Mouse (Mus musculus) heart, adult 18-20 months (tissue): ENCODE measurements around the gene Nqo1. TPM values are rescaled to one million over a fixed set of nuclear protein-coding genes. Genes with fewer than 3 reads are reported as not detected.

Experiments
- DNase-seq, 2 experiments: peaks; one replicate each; pipeline ENCODE4 v3.0.0; 2021 to 2022; ENCODE audit warnings: mixed read lengths in 1 of 2
- long read RNA-seq, 2 experiments: library from polyadenylated mRNA; stranded (forward); transcript quantifications; one replicate each; pipeline ENCODE4 v2.0.0; 2021
- total RNA-seq, 2 experiments: library from RNA; stranded (reverse); gene quantifications; 2 replicates each; pipeline ENCODE4 v1.2.3; 2021

Nqo1 gene
- total RNA-seq = 10 to 100 TPM; 45.5 to 61.4 TPM
- long read RNA-seq, experiment 1, transcript Nqo1-201 (6 exons, 1,553 nt) = major isoform, 24 of 33 reads
- long read RNA-seq, experiment 1, partial matches to known transcripts = 0 of 33 reads
- long read RNA-seq, experiment 1, other reads (novel, unspliced or antisense) = 9 of 33 reads
- long read RNA-seq, experiment 2, transcript Nqo1-201 (6 exons, 1,553 nt) = major isoform, 11 of 16 reads
- long read RNA-seq, experiment 2, partial matches to known transcripts = 1 of 16 reads
- long read RNA-seq, experiment 2, other reads (novel, unspliced or antisense) = 4 of 16 reads

DNA sequence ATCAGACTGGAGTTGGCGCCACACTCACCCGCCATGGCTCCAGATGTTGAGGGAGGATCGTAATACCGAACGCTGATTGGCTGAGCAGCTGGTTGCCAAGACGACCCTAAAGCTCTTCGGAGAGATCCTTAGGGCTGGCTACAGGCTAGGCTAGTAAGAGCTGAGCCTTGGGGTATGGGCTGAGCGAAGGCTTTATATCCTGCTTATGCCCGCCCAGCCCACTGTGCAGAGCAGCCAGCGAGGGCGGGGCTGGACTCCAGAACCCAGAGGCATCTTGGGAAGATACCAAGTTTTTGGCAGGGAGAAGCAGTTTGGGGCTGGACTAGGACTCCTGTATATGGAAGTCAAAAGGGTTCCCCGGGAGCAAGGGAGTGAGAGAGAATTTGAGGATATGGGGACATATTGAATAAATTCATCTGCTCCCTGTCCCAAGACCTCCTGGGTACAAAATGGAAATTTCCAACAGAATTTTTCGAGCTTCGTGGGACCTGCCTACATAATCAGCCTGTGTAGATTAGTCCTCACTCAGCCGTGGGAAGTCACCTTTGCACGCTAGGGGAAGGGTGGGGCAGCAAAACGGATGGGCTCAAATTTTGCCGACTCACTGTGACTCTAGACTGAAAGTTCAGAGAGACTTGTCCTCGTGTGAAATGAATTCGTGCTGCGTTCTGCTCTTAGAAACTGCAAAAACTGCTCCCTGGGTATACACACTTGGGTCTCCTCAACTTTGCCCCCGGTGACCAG, at the start of gene Nqo1:
Gene Nqo1 (minus strand): TSS at position 169 of the 744 bp plus-strand sequence.
- DNase-seq = peak; percentile 86 to 92

DNA sequence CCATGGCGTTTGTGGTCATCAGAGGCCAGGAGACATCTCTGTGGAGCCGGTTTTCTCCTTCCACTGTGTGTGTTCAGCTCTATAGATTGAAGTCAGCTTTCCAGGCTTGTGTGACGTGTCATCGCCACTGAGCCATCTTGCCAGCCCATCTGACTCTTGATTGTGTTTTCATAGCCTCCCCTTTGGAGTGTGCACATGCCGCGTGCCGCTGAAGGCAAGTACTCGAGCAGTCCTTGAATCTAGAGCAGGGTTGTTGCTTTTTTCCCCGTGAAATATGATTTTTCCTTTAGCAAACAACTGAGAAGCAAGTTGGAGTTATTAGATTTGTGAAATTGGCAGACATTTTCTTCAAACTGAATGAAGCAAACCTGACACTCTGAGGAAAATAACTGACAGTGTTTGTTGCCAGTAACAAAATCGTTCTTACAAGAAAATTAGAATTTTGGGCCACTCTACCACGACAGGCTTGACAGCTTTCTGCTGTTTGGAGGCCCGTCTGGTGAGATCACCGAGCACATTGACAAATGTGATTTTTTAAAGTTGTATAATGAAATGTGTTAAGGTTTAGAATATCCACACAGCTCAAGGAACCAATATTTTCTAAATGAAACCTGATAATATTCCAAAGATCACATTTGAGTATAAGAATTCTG, 48.5 kb upstream of the Nqo1 start:
- DNase-seq = no peak

DNA sequence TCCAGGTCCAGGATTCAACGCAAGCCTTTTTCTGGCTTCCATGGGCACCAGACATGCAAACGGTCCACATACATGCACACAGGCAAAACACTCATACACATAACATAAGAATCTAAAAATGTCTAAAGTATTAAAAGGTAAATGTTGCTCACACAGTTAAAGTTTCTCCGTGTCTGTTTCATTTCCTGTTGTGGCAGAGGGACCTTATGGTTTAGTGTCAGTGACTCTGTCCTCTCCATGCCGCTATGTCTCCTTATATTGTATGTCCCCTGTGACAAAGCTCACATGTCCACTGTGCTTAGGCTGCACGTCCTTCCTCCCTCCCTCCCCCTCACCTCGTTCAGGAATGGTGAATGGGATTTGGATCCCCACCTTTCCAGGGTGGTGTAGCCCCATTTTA, 46.6 kb upstream of the Nqo1 start:
- DNase-seq = no peak

DNA sequence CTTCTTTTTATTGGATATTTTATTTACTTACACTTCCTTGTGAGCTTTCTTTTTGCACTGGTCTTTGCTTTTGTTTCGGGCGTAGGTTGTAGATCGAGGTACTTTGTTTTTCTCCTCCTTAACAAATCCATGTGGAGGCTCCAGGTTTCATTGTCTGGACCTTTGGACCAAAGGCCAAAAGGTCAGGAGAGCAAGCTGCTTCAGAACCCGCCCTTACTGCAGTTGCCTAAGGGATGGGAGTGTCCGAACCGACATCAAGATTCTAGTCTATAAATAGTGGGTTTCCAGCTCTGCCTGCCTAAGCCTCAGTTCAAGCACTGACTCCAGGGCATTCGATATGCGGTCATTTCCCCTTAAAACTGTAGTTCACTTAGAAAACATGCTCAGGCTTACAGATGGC, 46.1 kb upstream of the Nqo1 start:
- DNase-seq = peak in 1 of 2 experiments; percentile 28

DNA sequence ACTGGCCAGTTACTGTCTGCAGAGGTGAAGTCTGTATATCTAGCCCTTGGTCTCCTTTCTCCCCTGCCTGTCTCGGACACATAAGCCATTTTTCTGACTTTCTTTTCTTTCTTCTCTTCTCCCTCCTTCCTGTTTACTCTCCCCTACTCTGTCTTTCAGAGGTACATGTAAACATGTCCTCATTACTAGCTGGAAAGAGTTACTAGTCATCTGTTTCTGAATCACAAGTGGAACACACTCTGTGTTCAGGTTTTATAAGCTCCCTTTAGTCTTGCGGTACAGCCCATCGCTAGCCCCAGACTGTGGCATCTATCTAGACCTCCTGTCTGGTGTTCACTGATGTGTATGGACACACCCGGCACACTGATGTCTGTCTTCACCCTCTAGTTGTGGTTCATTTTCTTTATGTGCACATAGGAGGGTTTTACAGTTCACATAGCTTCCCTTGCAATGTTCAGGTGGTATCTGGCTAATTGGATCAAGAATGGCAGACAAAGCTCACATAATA, 45.4 kb upstream of the Nqo1 start:
- DNase-seq = no peak

DNA sequence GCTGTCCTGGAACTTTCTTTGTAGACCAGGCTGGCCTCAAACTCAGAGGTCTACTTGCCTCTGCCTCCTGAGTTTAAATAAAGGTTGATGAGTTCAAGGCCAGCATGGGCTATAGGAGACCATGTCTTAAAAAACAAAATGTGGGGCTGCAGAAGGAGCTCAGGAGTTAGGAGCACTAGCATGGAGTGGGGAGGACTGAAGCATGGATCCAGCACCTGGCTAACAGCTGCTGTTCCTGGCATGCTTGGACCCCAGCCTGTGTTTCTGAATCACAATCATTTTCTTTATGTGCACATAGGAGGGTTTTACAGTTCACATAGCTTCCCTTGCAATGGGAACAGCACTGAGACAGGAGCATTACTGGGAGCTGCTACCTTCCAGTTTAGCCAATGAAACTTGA, 44.7 kb upstream of the Nqo1 start:
- DNase-seq = no peak

DNA sequence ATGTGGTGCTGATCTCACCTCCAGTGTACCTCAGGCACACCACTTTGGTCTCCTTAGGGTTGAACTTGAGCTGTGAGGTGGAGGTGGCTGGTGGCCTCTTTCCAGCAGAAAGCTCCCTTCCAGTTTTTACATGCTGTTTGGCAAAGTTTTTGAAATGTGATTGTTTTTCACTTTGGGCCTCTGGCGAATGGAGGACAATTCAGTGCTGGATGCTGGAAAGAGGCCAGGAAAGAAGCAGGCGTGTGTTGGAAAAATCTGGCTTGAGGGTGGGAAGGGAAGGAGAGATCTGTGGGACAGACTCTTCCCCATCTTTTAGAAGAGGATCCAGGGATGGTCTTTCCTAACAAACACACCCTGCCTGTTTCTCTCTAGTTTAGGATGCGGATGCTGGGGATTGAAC, 41.6 kb upstream of the Nqo1 start:
- DNase-seq = peak; percentile 47 to 53

DNA sequence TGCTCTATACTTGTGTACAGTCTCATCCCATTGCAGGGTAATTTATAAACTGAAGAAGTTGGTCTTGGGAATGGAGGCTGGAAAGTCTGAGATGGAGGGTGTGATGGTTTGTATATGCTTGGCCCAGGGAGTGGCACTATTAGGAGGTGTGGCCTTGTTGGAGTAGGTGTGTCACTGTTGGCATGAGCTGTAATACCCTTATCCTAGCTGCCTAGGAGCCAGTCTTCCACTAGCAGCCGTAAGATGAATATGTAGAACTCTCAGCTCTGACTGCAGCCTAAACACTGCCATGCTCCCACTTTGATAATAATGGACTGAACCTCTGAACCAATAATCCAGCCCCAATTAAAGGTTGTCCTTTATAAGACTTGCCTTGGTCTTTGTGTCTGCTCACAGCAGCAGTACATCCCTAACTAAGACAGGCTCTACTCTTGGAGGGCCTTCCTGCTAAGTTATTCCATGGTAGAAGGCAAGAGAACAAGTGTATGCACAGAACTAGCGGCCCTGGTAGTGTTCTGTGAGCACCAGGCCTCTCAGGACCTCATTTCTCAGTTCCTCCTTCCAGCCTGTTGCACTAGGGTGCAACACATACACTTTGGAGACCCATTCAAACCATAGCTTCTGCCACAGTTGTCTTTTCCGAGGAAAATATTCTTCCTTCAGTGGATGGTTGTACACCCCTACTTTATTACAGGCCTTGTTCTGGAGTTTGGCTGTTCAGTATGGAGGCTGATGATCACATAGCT, 37.0 kb upstream of the Nqo1 start:
- no peak for DNase-seq

DNA sequence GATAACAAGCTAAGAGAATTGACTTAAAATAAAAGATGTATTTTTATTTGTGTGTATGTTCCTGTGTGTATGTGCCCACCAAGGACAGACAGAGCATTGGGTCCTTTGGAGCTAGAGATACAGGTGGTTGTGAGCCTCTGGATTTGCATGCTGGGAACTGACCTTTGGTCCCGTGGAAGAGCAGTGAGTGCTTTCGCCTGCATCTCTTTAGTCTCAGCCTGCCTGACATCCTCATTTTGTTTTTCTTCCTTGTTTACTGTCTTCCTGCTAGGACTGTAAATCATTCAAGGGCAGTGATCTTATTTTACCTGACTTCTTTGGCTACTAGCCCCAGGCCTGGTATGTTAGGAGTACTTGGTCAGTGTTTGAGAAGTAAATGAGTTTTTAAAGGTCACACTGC, 34.7 kb upstream of the Nqo1 start:
- no peak for DNase-seq

DNA sequence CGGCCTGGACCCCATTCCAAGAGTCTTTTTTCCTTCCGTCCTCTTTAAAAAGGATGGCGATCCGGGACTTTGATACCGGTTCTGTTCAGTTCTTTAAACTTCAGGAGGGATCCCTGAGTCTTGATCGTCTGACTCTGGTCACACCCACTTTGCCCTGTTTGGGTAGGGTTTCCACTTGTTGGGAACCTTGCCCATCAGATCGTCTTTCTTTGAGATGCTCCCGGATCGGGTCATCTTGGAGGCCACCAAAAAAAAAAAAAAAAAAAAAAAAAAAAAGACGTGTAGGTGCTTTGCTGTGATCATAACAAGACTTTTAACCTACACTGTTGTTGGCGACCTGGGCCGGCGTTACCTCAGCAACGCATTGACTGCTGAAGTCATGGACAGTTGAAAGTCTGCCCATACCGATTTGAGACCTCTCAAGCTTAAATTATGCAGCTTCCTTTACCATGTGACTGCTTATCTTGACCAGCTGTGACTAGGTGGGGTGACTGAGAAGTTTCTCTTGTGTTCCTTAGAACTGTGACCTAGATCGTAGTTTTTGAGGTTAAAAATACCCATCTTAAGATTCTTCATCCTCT, 33.9 kb upstream of the Nqo1 start:
- peak in 1 of 2 experiments; percentile 28 for DNase-seq

DNA sequence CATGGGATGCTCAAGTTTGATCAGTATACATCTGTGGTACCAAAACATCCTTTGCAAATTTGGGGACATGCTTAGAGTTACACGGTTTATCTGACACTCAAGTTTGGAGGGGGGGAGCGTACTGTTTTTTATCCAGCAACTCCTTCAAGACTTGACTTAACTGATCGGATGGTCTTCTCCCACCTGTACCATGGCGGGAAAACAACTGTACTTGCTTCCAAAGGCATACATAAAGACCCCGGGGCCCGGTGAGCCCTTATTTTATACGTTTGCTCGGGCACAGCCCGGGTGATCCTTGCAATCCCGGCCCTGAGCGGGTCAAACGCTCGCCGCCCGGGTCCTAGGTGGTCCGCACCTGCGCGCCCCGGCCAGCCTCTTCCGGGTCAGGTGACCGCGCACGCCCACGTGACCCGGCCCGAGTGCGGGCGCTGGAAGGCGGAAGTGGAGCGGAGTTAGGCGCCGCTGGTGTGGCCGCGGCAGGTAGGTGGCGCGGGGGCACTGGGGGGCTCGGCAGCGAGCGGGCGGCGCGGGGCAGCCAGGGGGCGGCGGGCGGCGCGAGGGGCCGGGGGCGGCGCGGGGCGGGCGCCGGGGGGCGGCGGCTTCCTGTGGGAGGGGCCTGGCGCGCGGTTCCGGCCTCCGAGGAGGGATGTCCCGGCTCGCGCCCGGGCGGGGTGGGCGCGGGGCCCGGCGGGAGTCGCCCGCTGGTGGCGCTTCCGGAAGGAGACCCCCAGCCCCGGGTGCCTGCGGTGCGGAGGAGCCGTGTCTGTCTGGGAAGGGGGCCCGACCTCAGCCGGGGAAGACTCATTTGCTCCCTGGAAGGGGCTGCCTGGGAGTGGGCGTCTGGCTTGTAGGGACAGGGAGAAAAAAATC, 33.2 kb upstream of the Nqo1 start, which contains the start of gene Wwp2:
Gene Wwp2 (plus strand): TSS at position 404 of the 870 bp plus-strand sequence.
- DNase-seq = peak; percentile 85 to 87

DNA sequence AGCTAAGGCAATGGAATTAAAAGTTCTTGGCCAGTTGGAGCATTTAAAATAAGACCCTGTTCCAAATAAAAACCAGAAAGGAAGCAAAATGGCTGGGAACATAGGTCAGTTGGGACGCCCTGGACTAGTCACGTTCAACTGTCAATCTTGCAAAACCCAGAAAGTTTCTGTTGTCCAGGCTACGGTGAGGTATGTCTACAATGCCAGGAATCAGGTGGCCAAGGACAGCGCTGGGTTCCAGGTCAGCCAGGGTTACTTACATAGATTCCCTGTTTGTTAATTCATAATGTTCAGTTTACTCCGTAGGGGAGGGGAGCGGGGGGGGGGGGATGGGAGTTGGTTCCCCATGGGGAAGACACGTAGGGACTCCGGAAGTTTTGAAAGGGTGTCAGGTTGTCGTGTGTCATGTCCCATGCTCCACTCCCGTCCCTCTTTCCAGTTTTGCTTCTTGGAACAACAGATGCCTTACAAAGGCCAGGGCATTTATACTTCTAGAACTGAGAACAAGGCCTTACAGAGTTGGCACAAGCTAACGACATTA, 32.5 kb upstream of the Nqo1 start:
- DNase-seq = no peak

DNA sequence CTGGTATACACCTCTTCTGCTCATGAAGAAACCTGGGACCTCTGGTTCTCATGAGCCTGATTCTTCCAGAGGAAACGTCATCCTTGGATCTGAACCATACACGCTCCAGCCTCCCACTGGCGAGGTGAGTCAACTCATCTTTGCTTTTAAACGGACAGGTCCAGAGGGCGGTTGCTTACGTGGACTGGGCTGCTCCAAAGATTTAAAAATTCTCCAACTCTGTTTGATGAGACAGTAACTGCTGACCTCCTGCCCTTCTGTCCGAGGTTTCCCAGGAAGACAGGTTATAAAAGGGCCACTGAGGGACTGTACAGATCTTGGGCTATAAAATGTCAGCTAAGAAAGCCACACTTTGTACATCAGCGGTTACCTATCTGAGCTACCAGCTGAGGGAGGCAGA, 27.8 kb upstream of the Nqo1 start:
- DNase-seq = no peak

DNA sequence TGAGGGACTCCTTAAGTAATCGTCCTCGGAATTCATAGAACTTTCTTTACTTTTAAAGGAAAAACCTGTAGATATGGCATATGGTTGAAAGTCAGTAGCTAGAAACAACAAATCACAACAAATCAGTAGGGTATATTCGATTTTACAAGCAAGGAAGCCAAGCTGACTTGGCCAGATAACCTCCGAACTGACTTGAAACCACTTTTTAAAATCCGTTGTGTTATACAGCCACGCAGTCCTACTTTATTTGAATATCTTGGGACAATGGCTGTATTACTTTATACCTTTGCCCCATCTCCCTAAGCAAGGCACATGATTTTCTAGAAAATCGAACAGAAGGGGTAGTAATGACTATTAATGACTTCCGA, 22.2 kb upstream of the Nqo1 start:
- no peak for DNase-seq

DNA sequence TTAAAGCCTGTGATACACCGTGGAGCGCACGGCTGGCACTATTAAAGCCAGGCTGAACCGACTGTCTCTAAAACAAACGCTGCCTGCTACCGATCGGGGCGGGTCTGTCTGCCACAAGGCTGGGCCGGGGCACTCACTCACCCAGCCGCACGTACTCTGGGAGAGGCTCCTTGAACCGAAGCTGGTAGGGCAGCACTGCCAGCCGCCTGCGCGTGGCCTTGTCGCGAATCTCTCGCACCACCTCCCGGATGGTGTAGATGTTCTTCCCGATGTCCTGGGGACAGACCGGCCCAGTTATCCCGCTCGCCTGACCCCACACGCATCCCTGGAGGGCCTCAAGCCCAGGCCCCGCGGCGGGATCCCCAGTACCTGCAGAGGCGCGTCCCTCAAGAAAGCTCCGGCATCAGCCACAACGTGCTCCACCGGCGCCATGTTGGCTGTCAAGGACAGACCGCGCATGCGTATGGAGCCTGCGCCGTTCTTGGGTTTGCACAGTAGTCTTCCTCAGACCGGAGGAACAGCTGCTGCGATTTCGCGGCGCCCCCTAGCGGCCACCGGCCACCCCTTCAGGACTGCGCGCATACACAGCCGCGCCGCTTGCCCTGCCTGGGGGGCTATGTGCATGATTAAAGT, 21.7 kb upstream of the Nqo1 start, which contains the start of gene Nob1:
Gene Nob1 (minus strand): TSS at position 455 of the 633 bp plus-strand sequence.
- DNase-seq = peak; percentile 96 to 97

DNA sequence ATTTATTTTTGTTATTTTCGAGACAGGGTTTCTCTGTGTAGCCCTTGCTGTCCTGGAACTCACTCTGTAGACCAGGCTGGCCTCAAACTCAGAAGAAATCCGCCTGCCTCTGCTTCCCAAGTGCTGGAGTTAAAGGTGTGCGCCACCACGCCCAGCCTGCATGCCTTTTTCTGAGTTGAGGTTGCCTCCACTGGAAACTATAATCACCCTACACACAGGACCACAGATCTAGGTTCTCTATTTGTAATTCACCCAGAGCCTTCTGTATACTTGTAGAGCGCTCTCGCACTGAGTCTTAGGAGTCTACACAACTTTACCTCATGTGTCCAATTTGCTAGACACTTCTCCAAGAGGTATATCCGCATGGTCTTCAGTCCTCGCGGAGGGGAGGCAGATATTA, 21.2 kb upstream of the Nqo1 start:
- no peak for DNase-seq

DNA sequence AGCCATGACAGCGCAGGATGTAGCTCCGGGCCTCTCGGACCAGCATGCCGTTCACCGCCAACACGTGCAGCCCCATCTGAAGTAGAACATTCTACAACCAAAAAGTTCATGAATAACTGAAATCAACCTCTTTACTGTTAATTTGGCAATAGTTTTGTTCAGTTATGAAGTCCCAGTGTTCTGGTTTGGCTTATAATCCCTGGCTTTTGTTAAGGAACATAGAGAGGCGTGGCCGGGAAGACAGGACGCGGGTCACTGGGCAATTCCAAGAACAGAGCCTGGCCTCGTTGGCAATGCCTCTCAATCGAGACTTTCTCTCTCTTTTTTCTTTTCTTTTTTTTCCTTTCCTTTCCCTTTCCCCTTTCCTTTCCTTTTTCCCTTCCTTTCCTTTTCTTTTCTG, 14.0 kb upstream of the Nqo1 start:
- DNase-seq = no peak

DNA sequence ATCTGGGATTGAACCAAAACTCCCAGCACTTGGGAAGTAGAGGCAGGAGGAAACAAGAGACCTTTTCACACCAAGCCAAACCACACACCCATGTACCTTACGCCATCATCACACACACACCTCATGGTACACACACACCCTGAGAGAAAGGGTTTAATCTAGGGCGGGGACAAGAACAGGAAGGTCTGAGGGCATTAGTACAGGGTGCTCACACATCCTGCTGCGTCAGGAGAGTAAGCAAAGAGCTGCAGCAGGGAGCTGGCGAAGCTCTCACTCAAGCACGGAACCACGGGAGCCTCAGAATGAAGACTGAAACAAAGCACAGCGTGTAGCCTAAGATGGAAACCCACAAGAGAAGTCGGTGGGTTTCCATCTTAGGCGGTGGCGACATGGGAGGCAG, 10.9 kb upstream of the Nqo1 start:
- no peak for DNase-seq

DNA sequence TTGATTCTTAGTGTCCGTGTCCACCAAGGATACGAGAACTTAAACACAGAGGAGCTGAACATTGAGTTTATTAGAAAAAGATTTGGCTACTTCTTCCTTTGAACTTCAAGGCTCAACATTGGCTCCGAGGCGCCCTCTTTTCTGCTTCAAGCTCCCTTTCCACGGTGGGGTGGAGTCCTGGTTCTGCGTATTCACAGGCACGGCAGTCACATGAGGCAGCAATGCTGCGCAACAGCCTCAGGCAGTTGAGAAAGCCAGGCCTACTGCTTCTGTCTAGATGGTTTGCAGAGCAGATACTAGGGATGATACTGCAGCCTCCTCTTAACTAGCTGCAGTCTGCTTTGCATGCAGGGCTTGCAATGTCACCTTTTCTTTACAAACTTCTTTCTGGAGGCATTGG, 9.5 kb upstream of the Nqo1 start:
- DNase-seq = no peak

DNA sequence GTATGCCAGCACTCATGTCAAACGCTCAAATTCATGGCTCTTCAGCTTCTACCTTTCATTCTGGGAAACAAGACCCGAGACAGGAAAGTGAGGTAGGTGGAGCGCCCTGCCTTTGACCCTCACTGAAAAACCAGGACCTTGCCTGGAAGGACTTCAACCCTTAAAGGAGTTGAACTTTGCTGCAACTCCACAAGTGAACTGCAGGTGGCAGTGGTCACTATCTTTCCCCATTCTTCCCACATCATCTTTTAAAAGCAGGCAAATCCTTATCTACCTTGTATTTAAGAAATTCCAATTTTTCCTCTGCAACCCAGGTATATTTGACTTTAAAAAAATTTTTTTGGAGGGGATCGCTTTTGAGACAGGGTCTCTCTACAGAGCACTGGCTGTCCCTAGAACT, 8.4 kb upstream of the Nqo1 start:
- no peak for DNase-seq
